10 mouse cellular contexts compared by ENCODE assay signal in the genomic region with DNA sequence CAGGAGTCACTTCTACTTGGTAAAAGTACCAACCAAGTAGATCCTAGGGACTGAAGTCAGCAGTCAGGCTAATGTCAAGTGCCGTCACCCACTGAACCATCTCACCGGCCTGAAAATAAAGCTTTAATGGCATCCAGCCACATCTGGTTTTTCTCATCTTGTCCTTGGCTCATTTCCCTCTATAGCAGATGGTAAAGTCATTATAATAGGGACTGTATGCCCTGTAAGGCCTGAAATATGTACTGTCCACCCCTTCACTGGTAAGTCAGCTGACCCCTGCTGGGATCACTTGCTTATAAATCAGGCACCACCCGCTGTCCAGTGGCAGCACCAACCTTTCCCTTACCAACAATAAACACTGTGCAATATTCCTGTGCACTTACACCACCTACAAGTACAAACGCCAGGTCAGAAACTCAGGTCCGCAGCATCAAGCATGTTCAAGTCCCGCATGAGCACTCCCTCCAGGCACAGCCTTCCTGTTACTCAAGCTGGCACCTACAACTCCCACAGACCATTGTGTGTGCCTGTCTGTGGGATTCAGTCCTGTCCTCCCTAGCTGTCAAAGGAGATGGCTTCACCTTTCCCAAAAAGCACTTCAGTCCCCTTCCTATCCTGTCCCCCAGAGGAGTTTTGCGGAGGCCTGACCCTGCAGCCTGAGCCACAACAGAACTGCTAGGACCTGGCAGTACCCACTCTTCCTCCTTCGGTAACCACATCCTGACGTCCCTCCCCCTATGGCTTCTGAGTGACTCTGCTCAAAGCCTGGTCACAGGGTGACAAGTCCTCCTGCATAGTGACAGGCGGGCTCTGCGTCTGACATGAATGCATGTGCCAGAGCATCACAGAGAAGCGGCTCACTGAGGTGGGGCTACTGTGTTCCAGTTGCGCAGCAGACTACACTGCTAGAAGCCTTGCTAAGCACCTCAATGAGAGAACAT. TPM values are rescaled to one million over a fixed set of nuclear protein-coding genes. Genes with fewer than 3 reads are reported as not detected.
DNase-seq lines count a peak whose midpoint lies in the region; ATAC-seq and TF ChIP-seq lines count a peak whose summit lies in the region.
"Had no signal": no experiment of that assay in that cellular context is flagged by ENCODE, and none has a peak within 500 bp of the region (broad histone marks: within the 10 kb centered on the region; RNA-seq: fewer than 3 reads in every experiment).

No protein-coding gene starts in this region.

- H3K4me1 ChIP-seq in liver, embryonic 11.5 days (replicated peaks; ENCODE audit: control insufficient read depth, insufficient read depth, low read length): peaks cover 33% of the 10 kb centered on the region
- peaks cover 4% of the 10 kb centered on the region; the same call in 1 of the 2 replicates for H3K4me1 ChIP-seq in bone marrow, adult 2 months (ENCODE audit: control insufficient read depth, insufficient read depth, low read length)
- no peaks in the 10 kb centered on the region; the same call in 1 of the 2 replicates for H3K4me1 ChIP-seq in intestine, postnatal 0 days (replicated peaks; ENCODE audit: control insufficient read depth, insufficient read depth, low read length)

- H3K9ac ChIP-seq in liver, embryonic 11.5 days (ENCODE audit: low read depth, low read length): no peak overlapping the region
- no peak overlapping the region for H3K9ac ChIP-seq in intestine, postnatal 0 days (ENCODE audit: low read depth, low read length)
- H3K9ac ChIP-seq: limb, embryonic 15.5 days had no signal

- DNase-seq in liver, embryonic 11.5 days (ENCODE audit: low spot score): no peak
- no peak for DNase-seq in liver
- no peak for DNase-seq in layer of hippocampus, adult 11-12 months (ENCODE audit: low spot score)
- DNase-seq in cerebellum, postnatal 4 days (ENCODE audit: low spot score in 2 of 2): no peak
- DNase-seq in cerebellum, adult 18-20 months: no peak

- H3K9me3 ChIP-seq in liver, embryonic 11.5 days (ENCODE audit: control insufficient read depth, low read length): no peaks in the 10 kb centered on the region
- H3K9me3 ChIP-seq in intestine, postnatal 0 days (ENCODE audit: control insufficient read depth): no peaks in the 10 kb centered on the region
- H3K9me3 ChIP-seq: limb, embryonic 15.5 days had no signal

- H3K4me2 ChIP-seq in liver, embryonic 11.5 days: no peak overlapping the region
- H3K4me2 ChIP-seq in intestine, postnatal 0 days (replicated peaks; ENCODE audit: low read depth): no peak overlapping the region
- H3K4me2 ChIP-seq: limb, embryonic 15.5 days had no signal

- no peaks in the 10 kb centered on the region for H3K27me3 ChIP-seq in liver, embryonic 11.5 days (replicated peaks; ENCODE audit: control insufficient read depth, insufficient read depth, low read length)
- H3K27me3 ChIP-seq in intestine, postnatal 0 days (replicated peaks; ENCODE audit: control insufficient read depth, insufficient read depth, low read length): no peaks in the 10 kb centered on the region
- H3K27me3 ChIP-seq: limb, embryonic 15.5 days; Patski had no signal

- 0 out of 2 replicates have a peak overlapping the region, but pooled peaks have one; percentile 7 for H3K27ac ChIP-seq in liver, embryonic 11.5 days (ENCODE audit: low read depth, low read length)
- peak overlapping the region; percentile 58 for H3K27ac ChIP-seq in bone marrow, adult 2 months (ENCODE audit: control insufficient read depth, insufficient read depth, low read depth, low read length, poor library complexity)
- H3K27ac ChIP-seq in intestine, postnatal 0 days (ENCODE audit: low read depth, low read length): peak overlapping the region; percentile 50

- ATAC-seq in liver, embryonic 11.5 days (replicated peaks; ENCODE audit: low FRiP score): peak; percentile 45
- no peak for ATAC-seq in intestine, postnatal 0 days
- peak; percentile 95 for ATAC-seq in neutrophil, adult 5-6 weeks (ENCODE audit: extremely low read depth, insufficient number of reproducible peaks, low FRiP score, poor library complexity, severe bottlenecking)
- ATAC-seq: Patski had no signal

- TF ChIP-seq POLR2A in bone marrow, adult 2 months (IDR thresholded peaks at IDR 0.05; ENCODE audit: borderline replicate concordance, control insufficient read depth, low read depth, low read length): no peak

- 76% methylated on average over 13 of the region's 13 CpGs for WGBS in liver, embryonic 11.5 days
- 30% methylated on average over 13 of the region's 13 CpGs for WGBS in bone marrow, adult 2 months
- WGBS in intestine, postnatal 0 days: 76% methylated on average over 13 of the region's 13 CpGs

- H3K4me3 ChIP-seq in liver, embryonic 11.5 days (ENCODE audit: low read depth, low read length): no peak overlapping the region
- no peak overlapping the region for H3K4me3 ChIP-seq in bone marrow, adult 2 months (replicated peaks; ENCODE audit: control insufficient read depth, low read depth, low read length)
- H3K4me3 ChIP-seq in intestine, postnatal 0 days (ENCODE audit: low read depth, low read length): no peak overlapping the region
- H3K4me3 ChIP-seq: limb, embryonic 15.5 days had no signal

- no peak for TF ChIP-seq CTCF in bone marrow, adult 2 months (IDR thresholded peaks at IDR 0.05; ENCODE audit: control insufficient read depth, insufficient read depth, low read length)
- no peak for TF ChIP-seq CTCF in intestine, postnatal 0 days (IDR thresholded peaks at IDR 0.05; ENCODE audit: low read depth)

- H3K36me3 ChIP-seq in liver, embryonic 11.5 days (ENCODE audit: control insufficient read depth, insufficient read depth, low read length): peaks cover 45% of the 10 kb centered on the region
- peaks cover 48% of the 10 kb centered on the region for H3K36me3 ChIP-seq in intestine, postnatal 0 days (ENCODE audit: control insufficient read depth, insufficient read depth)

RNA-seq across cellular contexts. Expression of gene Ppp1r12c, which starts 8.9 kb away (rescaled TPM):
- 46.2 and 48.0 TPM in 2 replicates for polyA plus RNA-seq in liver, embryonic 11.5 days (2014; fragmentation: Nextera tagmentation; extraction: Ambion mirVana)
- polyA plus RNA-seq in bone marrow, adult 2 months (2011; ENCODE audit: insufficient read depth, insufficient read length, low replicate concordance, missing spikeins): 163 and 340 TPM in 2 replicates
- 33.6 and 33.9 TPM in 2 replicates for polyA plus RNA-seq in intestine, postnatal 0 days (2015; fragmentation: Nextera tagmentation; extraction: Ambion mirVana)
- total RNA-seq in neutrophil, adult 5-6 weeks (2017): 297 and 336 TPM in 2 replicates

RNA-seq across cellular contexts. Expression of gene Tnnt1, which starts 23.6 kb away (rescaled TPM):
- polyA plus RNA-seq in liver, embryonic 11.5 days (2014; fragmentation: Nextera tagmentation; extraction: Ambion mirVana): 25.1 and 27.7 TPM in 2 replicates
- polyA plus RNA-seq in bone marrow, adult 2 months (2011; ENCODE audit: insufficient read depth, insufficient read length, low replicate concordance, missing spikeins): 7.4 and 30.5 TPM in 2 replicates
- 20.1 and 24.3 TPM in 2 replicates for polyA plus RNA-seq in intestine, postnatal 0 days (2015; fragmentation: Nextera tagmentation; extraction: Ambion mirVana)
- not detected in 2 replicates for total RNA-seq in neutrophil, adult 5-6 weeks (2017)
- polyA plus RNA-seq: Patski had no signal

RNA-seq across cellular contexts. Expression of gene Tnni3, which starts 31.5 kb away (rescaled TPM):
- polyA plus RNA-seq in liver, embryonic 11.5 days (2014; fragmentation: Nextera tagmentation; extraction: Ambion mirVana): 8.9 and 17.0 TPM in 2 replicates
- 4.9 and 25.9 TPM in 2 replicates for polyA plus RNA-seq in bone marrow, adult 2 months (2011; ENCODE audit: insufficient read depth, insufficient read length, low replicate concordance, missing spikeins)
- 1.1 TPM in 2 replicates for polyA plus RNA-seq in intestine, postnatal 0 days (2015; fragmentation: Nextera tagmentation; extraction: Ambion mirVana)
- 0.58 TPM in 1 of 2 replicates, not detected in the other for total RNA-seq in neutrophil, adult 5-6 weeks (2017)

RNA-seq across cellular contexts. Expression of gene Eps8l1, which starts 32.1 kb away (rescaled TPM):
- 2.0 and 2.6 TPM in 2 replicates for polyA plus RNA-seq in liver, embryonic 11.5 days (2014; fragmentation: Nextera tagmentation; extraction: Ambion mirVana)
- polyA plus RNA-seq in bone marrow, adult 2 months (2011; ENCODE audit: insufficient read depth, insufficient read length, low replicate concordance, missing spikeins): 7.3 and 16.5 TPM in 2 replicates
- 1.1 and 1.7 TPM in 2 replicates for polyA plus RNA-seq in intestine, postnatal 0 days (2015; fragmentation: Nextera tagmentation; extraction: Ambion mirVana)
- total RNA-seq in neutrophil, adult 5-6 weeks (2017): 58.8 and 64.3 TPM in 2 replicates

RNA-seq across cellular contexts. Expression of gene Dnaaf3, which starts 39.7 kb away (rescaled TPM):
- polyA plus RNA-seq in liver, embryonic 11.5 days (2014; fragmentation: Nextera tagmentation; extraction: Ambion mirVana): 0.22 and 0.45 TPM in 2 replicates
- 1.2 and 2.2 TPM in 2 replicates for polyA plus RNA-seq in bone marrow, adult 2 months (2011; ENCODE audit: insufficient read depth, insufficient read length, low replicate concordance, missing spikeins)
- 0.33 and 0.54 TPM in 2 replicates for polyA plus RNA-seq in intestine, postnatal 0 days (2015; fragmentation: Nextera tagmentation; extraction: Ambion mirVana)
- total RNA-seq in neutrophil, adult 5-6 weeks (2017): 0.12 and 0.74 TPM in 2 replicates

Comparison
In these comparisons a context has a peak if more than half of its experiments do, and no peak if none do; other contexts are left out.
1. H3K27ac ChIP-seq: peak in every context shown above with its lines; median percentile 58 in bone marrow, adult 2 months; 50 in intestine, postnatal 0 days; 7 in liver, embryonic 11.5 days.